Mouse (Mus musculus) embryo, embryonic 10 days (tissue): Measurements from ENCODE around the gene Arhgef33.
"Not testable (repeated sequence)": the region's sequence is repeated elsewhere in the genome, so short reads cannot be mapped to it uniquely, and the experiment has no call there.

Experiments
- DNase-seq: peaks from one replicate; pipeline ENCODE4 v3.0.0-alpha.2; 2015; ENCODE audit warnings: low spot score

Arhgef33 gene

DNA sequence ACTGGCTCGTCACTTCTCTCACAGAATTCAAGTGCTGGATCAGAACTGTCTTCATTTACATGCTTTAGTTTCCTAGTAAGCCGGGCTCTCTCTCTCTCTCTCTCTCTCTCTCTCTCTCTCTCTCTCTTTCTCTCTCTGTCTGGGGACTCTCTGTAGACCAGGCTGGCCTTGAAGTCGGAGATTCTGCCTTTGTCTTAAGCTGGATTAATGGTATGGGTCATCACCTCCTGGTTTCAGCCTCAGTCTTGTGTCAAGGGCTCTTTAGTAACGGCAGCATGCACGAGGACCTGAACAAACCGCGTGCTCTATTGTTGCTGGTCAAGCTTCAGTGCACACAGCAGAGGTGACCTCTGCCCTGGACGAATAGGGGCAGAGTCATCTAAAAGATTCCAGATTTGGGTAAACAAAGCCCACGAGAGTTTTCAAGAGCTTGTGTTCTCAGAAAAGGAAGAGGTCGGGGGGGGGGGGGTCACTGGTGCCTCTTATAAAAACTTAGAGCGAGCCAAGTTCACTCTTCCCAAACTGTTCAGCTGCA, 39.5 kb downstream of the Arhgef33 start:
- peak; percentile 74 for DNase-seq

- no peak for DNase-seq
Measured at GRCm38 (mm10) chr17:80347234-80347633, 40.0 kb downstream of the Arhgef33 start.

- no peak for DNase-seq
Measured at GRCm38 (mm10) chr17:80360245-80360644, 53.0 kb downstream of the Arhgef33 start.

GRCm38 (mm10) chr17:80367276-80367675, 60.1 kb downstream of the Arhgef33 start:
- DNase-seq = no peak

DNA sequence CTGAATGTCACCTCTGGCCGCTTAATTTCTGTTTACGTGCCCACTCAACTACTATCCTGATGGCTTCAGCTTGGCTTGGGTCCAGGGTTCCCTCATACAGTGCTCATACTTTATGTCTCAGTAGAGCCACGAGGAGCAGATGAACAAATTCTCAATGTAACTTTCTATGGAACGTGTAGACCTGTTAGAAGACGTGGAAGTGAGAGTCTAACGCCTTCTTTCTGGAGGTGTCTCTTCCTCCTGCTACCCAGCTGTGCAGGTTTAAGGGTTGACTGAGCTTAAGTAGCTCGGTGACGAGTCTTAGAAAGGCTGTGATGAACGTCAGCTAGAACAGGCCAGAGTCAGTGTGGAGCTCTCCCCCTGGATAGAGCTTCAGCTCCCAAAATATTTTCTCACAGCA, 61.4 kb downstream of the Arhgef33 start:
- no peak for DNase-seq

DNA sequence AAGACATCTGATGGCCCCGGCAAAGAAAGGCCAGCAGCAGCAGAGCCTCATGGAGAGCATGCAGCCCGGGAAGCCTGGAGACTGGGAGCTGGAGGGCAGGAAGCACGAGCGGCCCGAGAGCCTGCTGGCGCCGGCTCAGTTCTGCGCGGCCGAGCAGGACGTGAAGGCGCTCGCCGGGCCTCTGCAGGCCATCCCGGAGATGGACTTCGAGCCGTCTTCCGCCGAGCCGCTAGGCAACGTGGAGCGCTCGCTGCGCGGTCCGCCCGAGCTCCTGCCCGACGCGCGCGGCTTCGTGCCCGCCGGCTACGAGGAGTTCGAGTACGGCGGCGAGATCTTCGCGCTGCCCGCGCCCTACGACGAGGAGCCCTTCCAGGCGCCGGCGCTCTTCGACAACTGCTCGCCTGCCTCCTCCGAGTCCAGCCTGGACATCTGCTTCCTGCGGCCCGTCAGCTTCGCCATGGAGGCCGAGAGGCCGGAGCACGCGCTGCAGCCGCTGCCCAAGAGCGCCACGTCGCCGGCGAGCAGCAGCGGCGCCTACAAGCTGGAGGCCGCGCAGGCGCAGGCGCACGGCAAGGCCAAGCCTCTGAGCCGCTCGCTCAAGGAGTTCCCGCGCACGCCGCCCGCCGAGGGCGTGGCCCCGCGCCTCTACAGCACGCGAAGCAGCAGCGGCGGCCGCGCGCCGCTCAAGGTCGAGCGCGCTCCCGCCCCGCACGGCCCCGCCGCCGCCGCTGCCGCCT, 66.0 kb downstream of the Arhgef33 start, which contains the start of gene Gm10190:
Gm10190 (minus strand) TSS at position 553 of the 737 bp plus-strand sequence.
- peak; percentile 95 for DNase-seq

DNA sequence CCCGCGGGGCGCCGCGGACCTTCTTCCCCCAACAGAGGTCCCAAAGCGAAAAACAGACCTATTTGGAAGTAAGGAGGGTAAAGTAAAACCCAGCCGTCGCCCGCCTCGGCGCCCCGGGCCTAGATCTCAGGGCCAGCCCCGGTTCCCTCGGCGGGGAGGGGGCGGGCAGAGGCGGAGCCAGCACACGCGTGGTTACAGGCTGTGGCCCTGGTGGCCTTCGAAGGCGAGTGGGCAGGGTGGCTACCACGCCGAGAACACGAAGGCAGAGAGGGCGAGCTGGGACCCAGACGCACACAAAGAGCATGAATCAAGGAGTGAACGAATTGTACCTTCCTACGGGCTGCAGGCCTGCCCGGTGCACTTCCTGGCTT, 66.5 kb downstream of the Arhgef33 start:
- peak; percentile 47 for DNase-seq

DNA sequence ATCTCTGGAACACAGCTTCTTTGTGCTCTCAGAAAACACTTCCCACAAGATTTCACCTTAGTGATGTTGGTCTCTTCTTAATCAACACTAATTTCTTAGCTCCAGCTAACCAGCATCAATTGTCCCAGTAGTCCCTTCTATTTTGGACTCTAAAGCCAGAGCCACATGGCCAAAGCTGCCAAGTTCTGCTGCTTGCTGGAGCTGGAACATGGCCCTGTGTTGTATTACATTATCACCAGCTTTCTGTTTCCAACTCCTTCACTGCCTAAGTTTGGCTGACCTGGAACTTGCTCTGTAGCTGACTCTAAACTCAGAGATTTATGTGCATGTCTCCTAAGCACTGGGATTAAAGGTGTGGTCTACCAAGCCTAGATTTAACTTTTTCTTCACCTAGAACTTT, 71.2 kb downstream of the Arhgef33 start:
- DNase-seq = not testable (repeated sequence)

GRCm38 (mm10) chr17:80385671-80386070, 78.5 kb downstream of the Arhgef33 start:
- no peak for DNase-seq

GRCm38 (mm10) chr17:80390024-80390423, 82.8 kb downstream of the Arhgef33 start:
- DNase-seq = no peak

DNA sequence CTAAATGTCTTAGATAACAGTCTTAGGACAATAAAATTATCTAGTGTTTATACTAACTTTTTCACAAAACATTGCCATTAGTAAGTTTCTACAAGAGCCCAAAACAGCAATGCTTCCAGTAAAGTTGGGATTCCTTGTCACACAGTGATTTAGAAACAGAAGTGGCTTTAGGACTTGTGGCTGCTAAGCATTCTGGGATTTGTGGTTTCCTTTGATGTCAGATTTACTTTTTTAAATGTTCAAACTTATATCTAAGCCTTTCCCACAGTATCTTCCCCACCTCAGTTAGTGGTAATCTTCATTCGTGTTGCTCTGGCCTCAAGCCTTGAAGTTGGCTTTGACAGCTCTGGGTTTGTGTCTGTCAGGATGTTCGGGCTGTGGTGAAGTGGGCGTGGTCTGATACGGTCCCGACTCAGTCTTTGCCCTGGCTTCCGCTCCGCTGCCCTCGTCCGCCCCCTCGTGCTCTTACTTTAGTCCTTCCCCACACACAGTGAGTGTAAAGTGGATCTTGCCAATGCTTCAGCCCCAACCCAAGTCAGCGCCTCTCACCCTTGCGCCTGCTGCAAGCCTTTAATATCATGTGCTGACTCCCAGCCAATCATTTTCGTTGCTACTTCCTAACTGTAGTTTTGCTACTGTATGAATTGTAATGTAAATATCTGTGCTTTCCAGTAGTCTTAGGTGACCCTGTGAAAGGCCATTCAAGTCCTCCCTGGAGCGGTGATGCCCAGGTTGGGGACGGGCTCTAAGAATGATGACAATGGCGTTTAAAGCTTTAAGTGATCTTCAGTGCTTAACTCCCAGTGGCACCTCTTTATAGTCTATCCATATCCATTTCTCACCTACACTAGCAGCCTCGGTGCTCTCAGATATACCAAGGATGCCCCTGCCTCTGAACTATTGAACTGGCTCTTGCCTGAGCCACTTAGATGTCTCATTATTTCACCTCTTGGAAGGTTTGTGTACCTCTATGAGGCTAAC, 84.5 kb downstream of the Arhgef33 start:
- peak; percentile 86 for DNase-seq

DNA sequence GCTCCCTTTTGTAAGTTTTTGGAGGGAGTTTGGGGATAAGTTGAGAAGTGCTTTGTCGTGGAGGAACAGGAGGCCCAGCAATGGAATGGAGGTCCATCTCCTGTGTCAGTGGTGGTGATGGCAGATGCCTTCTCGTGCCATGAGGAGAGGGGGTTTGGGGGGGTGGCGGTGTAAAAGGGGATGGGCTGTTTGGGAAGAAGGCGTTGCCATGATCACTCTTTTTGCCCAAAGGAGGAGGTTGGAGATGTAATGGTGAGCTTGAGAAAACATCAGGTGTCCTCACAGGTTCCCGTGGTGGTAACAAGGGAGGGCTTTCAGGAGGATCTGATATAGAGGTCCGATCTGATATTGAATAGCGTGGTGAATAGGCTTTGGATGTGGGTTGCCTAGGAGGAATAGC, 91.0 kb downstream of the Arhgef33 start:
- no peak for DNase-seq

DNA sequence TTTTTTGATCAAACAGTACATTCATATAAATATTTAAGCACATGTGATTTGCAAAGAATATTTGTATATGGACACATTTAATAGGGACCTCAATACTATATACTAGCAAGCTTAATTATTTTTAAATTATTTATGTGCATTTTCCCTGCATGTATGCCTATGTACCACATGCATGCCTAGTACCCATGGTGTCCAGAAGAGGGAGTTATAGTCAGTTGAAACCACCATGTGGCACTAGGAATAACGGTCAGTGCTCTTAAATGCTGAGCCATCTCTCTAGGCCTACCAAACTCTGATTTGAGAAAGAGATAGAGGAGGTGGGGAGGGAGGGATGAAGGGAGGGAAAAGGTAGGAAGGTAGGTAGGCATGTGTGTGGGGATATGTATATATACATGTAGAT, 104.0 kb downstream of the Arhgef33 start:
- no peak for DNase-seq

DNA sequence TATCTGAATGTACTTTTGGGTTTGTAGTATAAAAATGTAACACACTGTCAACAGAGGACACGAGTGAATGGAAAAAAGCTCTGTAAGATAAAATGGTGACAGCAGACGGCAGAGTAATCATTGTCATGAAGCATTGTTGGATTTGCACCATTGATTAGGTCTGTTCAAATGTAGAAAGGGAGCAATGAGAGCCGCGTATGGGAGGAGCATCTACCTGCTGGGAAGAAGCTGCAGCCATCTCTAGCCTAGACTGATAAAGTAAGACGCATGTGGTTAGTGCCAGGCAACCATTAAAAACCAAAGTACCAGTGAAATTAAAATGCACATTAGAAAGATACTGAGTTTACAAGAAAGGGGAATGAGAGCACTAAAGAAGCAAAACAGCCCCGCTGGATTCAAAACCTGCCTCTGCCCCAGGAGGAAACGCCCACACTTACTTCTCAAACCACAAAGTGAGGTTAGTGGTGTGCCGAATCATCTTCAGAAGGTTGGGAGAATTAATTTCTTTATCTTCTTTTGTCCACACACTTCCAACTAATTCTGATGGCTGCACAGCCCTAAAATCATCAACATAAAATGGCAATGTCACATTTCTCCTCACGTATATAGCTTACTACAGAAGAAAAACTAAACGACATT, 111.5 kb downstream of the Arhgef33 start:
- no peak for DNase-seq

GRCm38 (mm10) chr17:80420998-80421397, 113.8 kb downstream of the Arhgef33 start:
- no peak for DNase-seq

DNA sequence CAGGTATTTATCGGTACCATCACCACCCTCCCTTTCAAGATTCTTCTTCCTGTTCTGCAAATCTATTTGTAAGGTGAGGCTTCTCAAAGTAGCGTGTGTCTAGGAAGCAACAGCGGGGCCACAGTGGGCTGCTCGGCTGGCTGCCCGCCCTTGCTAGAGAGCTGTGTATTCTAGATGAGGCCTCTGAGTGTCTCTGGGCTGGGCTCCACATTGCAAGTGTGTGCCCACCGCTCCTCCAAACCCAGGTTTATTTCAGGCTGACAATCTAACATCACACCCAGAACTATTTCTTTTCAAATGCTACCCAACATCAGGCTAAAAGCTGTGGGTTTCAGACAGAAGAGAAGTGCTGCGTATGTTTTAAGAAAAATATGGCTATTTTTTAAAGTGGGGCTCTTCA, 119.0 kb downstream of the Arhgef33 start:
- DNase-seq = no peak

DNA sequence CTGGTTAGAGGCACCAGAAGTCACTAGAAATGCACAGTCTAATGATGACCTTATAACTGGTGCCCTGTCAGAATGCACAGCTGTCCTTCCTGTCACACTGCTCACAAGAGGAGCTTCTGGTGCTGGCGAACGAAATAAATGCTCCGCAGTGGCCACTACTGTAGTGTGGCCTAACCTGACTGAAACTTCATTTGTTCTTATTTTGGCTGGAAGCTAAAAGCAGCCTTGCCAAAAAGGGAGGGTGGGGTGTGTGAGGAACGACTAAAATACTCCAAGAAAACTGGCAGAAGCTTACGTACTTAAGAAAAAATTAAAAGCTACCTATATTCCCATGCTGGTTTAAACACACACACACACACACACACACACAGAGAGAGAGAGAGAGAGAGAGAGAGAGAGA, 119.7 kb downstream of the Arhgef33 start:
- DNase-seq = no peak

DNA sequence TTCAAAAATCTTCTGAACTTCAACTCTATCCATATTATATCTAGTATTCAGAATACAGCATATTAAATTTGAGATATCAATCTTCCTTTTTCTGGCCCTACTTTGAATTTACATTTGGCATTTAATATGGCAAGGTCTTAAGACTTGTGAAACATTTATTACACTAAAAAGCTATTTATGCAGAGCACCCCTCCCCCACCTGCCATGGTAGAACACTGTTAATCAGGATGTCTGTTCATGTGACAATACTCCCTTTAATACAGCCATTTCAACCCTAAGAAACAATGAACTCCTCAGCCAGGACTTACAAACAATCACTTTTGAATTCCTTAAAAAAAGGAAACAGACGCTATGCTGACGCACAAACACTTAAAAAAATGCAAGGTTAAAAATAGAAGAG, 120.8 kb downstream of the Arhgef33 start:
- DNase-seq = no peak

DNA sequence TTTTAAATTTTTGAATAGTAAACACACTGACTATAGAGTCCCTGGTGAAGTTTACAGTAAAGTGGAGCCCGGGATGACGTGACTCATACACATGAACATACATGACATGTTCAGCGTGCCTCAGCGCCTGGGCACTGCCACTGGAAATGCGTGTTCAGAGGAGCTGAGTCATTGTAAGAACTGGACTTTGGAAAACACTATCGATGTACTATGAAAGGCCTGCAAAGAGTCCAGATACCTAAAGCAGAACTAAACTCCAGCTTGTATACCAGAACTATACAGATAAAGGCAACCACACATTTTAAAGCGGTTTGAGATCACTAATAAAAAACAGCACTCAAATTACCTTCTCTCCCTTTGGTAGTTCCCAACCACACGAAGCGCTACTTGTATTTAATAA, 124.8 kb downstream of the Arhgef33 start:
- DNase-seq = no peak

DNA sequence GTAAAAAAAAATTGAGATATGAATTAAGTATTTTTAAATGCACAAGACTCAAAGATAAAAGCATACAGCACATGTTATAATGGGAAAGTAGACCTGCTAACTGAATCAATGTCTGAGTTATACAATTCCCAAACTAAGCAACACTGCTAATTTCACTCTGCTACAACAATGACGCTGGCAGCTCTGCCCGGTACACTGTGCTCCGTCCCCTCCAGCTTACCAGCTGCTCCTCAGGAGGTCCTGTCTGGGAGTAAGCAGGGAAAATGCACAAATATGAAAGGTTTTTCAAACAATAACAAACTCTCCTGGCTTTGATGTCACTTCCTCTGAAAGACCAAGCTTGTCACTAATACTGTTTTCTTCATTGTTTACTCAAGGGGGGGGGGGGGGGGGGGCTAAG, 127.2 kb downstream of the Arhgef33 start:
- DNase-seq = no peak

- DNase-seq = no peak
Measured at GRCm38 (mm10) chr17:80435680-80436079, 128.5 kb downstream of the Arhgef33 start.

- no peak for DNase-seq
Measured at GRCm38 (mm10) chr17:80445433-80445832, 138.2 kb downstream of the Arhgef33 start.
